Mouse (Mus musculus): ENCODE data around the gene Nes. TPM values are rescaled to one million over a fixed set of nuclear protein-coding genes. Genes with fewer than 3 reads are reported as not detected.

Gene Nes
- total RNA-seq, 1 experiment, result 29.4 TPM

DNA sequence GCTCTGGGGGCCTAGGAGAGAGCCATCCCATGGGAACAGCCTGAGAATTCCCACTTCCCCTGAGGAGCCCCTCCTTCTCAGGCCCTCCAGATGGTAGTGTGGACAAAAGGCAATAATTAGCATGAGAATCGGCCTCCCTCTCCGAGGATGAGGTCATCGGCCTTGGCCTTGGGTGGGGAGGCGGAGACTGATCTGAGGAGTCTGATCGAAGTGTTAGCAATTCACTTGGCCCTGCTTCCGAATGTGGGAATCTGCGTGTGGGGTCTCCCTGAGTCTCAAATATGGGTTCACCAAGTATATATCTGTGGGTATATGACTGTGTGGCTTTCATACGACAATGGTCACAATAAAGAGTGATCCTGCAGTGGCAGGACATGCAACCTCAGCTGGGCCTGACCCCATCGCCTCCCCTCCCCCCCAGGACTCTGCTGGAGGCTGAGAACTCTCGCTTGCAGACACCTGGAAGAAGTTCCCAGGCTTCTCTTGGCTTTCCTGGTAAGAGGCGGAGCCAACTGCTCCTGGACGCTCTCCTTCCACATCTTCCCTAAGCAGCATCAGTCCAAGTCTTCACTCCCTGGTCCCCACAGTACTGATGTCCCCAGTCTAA lies 3.6 kb downstream of the Nes start:
- H3K4me3 ChIP-seq (ENCODE audit: insufficient read depth in 1 of 2, low read depth in 1 of 2, low read length in 2 of 2, poor library complexity in 1 of 2, severe bottlenecking in 1 of 2), result peak overlapping the region in 1 of 2 experiments; percentile 35; a peak in 2 of 4 replicates
- H3K9ac ChIP-seq (ENCODE audit: insufficient read depth, low read depth, low read length, poor library complexity, severe bottlenecking), result no peak overlapping the region
- TF ChIP-seq MAFK (IDR thresholded peaks at IDR 0.05; ENCODE audit: insufficient read depth, low read depth, low read length), result no peak
- 0 out of 2 replicates have a peak, but pooled peaks have one; percentile 0 for TF ChIP-seq HCFC1 (IDR thresholded peaks at IDR 0.05; ENCODE audit: borderline replicate concordance, insufficient read depth, low read length)
- DNase-seq (ENCODE audit: low read depth, low spot score), result peak; percentile 99
- peaks cover 7 to 19% of the 10 kb centered on the region in 2 experiments; a peak in 3 of 4 replicates for H3K4me1 ChIP-seq (ENCODE audit: control insufficient read depth in 2 of 2, insufficient read depth in 2 of 2, low read length in 2 of 2, poor library complexity in 1 of 2)
- H3K9me3 ChIP-seq (ENCODE audit: control insufficient read depth, insufficient read depth, low read depth, low read length), result no peaks in the 10 kb centered on the region
- in situ Hi-C loops (cut with MboI; ENCODE audit: low sequenced_read_pairs in 2 of 2, unreplicated experiment in 2 of 2), result no loop called here
- no peaks in the 10 kb centered on the region for H3K36me3 ChIP-seq (ENCODE audit: control insufficient read depth, insufficient read depth, low read length, poor library complexity, severe bottlenecking)
- H3K27ac ChIP-seq (ENCODE audit: insufficient read depth, low read depth, low read length, poor library complexity, severe bottlenecking), result no peak overlapping the region

DNA sequence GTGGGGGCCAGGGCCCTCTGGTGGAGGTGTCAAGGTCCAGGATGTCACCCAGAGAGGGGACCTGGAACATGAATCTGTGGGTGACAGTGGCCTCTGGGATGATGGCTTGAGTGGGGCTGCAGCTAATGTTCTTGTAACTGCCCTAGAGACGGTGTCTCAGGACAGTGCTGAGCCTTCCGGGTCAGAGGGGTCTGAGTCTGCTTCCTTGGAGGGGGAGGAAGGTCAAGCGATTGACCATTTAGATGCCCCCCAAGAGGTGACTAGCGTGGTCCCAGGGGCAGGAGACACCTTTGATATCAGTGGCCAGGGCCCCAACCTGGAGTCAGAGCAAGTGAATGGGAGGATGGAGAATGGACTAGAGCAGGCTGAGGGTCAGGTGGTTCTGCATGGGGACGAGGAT lies 8.6 kb downstream of the Nes start:
- DNase-seq (ENCODE audit: low read depth, low spot score), result no peak
- in situ Hi-C loops (cut with MboI; ENCODE audit: low sequenced_read_pairs in 2 of 2, unreplicated experiment in 2 of 2), result no loop called here
- Histone ChIP-seq H3K9ac (ENCODE audit: insufficient read depth, low read depth, low read length, poor library complexity, severe bottlenecking) (no peak overlapping the region), H3K36me3 (ENCODE audit: control insufficient read depth, insufficient read depth, low read length, poor library complexity, severe bottlenecking) (no peaks in the 10 kb centered on the region), H3K4me1 (ENCODE audit: control insufficient read depth in 2 of 2, insufficient read depth in 2 of 2, low read length in 2 of 2, poor library complexity in 1 of 2) (peaks cover 2 to 15% of the 10 kb centered on the region in 2 experiments; a peak in 2 of 4 replicates), H3K4me3 (ENCODE audit: insufficient read depth in 1 of 2, low read depth in 1 of 2, low read length in 2 of 2, poor library complexity in 1 of 2, severe bottlenecking in 1 of 2) (no peak overlapping the region), H3K9me3 (ENCODE audit: control insufficient read depth, insufficient read depth, low read depth, low read length) (no peaks in the 10 kb centered on the region), H3K27ac (ENCODE audit: insufficient read depth, low read depth, low read length, poor library complexity, severe bottlenecking) (no peak overlapping the region)
- no peak for TF ChIP-seq MAFK (IDR thresholded peaks at IDR 0.05; ENCODE audit: insufficient read depth, low read depth, low read length)
- TF ChIP-seq ZC3H11A (IDR thresholded peaks at IDR 0.05; ENCODE audit: borderline replicate concordance, low read depth, low read length), result no peak
- no peak for TF ChIP-seq ZNF384 (IDR thresholded peaks at IDR 0.05; ENCODE audit: low read depth, low read length)
- no peak for TF ChIP-seq HCFC1 (IDR thresholded peaks at IDR 0.05; ENCODE audit: borderline replicate concordance, insufficient read depth, low read length)
- no peak for TF ChIP-seq CHD2 (IDR thresholded peaks at IDR 0.05; ENCODE audit: low read depth, low read length)

DNA sequence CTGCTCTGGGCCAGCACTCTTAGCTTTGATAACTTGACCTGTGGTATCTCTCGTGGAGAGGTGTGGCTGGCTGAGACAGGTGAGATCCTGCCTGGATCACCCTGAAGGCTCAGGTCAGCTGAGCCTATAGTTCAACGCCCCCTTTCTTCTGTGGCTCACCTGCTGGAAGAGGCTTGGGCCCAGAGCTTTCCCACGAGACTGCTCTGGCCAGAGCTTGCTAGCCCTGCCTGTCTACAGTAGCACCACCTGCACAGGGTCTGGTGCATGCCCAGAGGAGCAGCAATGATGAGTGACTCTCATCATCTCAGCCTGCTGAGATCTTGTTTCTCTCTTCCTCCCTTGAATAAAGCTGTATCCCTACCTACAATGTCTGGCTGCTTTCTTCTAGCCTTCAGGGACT lies 9.2 kb downstream of the Nes start:
- no peak for DNase-seq (ENCODE audit: low read depth, low spot score)
- no peak overlapping the region for H3K27ac ChIP-seq (ENCODE audit: insufficient read depth, low read depth, low read length, poor library complexity, severe bottlenecking)
- no peaks in the 10 kb centered on the region for H3K9me3 ChIP-seq (ENCODE audit: control insufficient read depth, insufficient read depth, low read depth, low read length)
- TF ChIP-seq CHD2 (IDR thresholded peaks at IDR 0.05; ENCODE audit: low read depth, low read length) (no peak), MAFK (IDR thresholded peaks at IDR 0.05; ENCODE audit: insufficient read depth, low read depth, low read length) (no peak), ZC3H11A (IDR thresholded peaks at IDR 0.05; ENCODE audit: borderline replicate concordance, low read depth, low read length) (no peak), HCFC1 (IDR thresholded peaks at IDR 0.05; ENCODE audit: borderline replicate concordance, insufficient read depth, low read length) (no peak), ZNF384 (IDR thresholded peaks at IDR 0.05; ENCODE audit: low read depth, low read length) (no peak)
- in situ Hi-C loops (cut with MboI; ENCODE audit: low sequenced_read_pairs in 2 of 2, unreplicated experiment in 2 of 2), result no loop called here
- H3K4me3 ChIP-seq (ENCODE audit: insufficient read depth in 1 of 2, low read depth in 1 of 2, low read length in 2 of 2, poor library complexity in 1 of 2, severe bottlenecking in 1 of 2), result no peak overlapping the region
- H3K9ac ChIP-seq (ENCODE audit: insufficient read depth, low read depth, low read length, poor library complexity, severe bottlenecking), result no peak overlapping the region
- peaks cover 2 to 15% of the 10 kb centered on the region in 2 experiments; a peak in 2 of 4 replicates for H3K4me1 ChIP-seq (ENCODE audit: control insufficient read depth in 2 of 2, insufficient read depth in 2 of 2, low read length in 2 of 2, poor library complexity in 1 of 2)
- no peaks in the 10 kb centered on the region for H3K36me3 ChIP-seq (ENCODE audit: control insufficient read depth, insufficient read depth, low read length, poor library complexity, severe bottlenecking)

DNA sequence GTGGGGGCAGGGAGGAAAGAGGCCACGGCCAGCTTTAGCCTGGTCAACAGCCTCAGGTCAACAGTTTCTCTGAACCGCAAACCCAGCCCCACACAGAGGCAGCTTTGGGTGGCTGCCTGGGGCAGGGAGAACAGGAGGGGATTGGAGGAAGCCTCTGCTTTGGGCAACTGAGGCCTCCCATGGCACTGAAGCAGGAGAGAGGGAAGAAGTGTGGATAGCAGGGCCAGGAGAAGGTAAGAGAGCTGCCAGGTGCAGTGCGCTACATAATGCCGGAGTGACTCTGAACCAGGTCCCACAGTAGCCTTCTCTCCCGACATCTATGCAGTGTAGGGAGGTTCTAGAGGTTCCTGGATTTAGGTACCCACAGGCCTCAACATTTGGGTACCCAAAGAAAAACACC lies 9.8 kb downstream of the Nes start:
- no peaks in the 10 kb centered on the region for H3K36me3 ChIP-seq (ENCODE audit: control insufficient read depth, insufficient read depth, low read length, poor library complexity, severe bottlenecking)
- no peaks in the 10 kb centered on the region for H3K9me3 ChIP-seq (ENCODE audit: control insufficient read depth, insufficient read depth, low read depth, low read length)
- no peak for DNase-seq (ENCODE audit: low read depth, low spot score)
- TF ChIP-seq HCFC1 (IDR thresholded peaks at IDR 0.05; ENCODE audit: borderline replicate concordance, insufficient read depth, low read length) (no peak), CHD2 (IDR thresholded peaks at IDR 0.05; ENCODE audit: low read depth, low read length) (no peak), MAFK (IDR thresholded peaks at IDR 0.05; ENCODE audit: insufficient read depth, low read depth, low read length) (no peak), ZC3H11A (IDR thresholded peaks at IDR 0.05; ENCODE audit: borderline replicate concordance, low read depth, low read length) (no peak)
- H3K27ac ChIP-seq (ENCODE audit: insufficient read depth, low read depth, low read length, poor library complexity, severe bottlenecking), result no peak overlapping the region
- peaks cover 2 to 12% of the 10 kb centered on the region in 2 experiments; a peak in 2 of 4 replicates for H3K4me1 ChIP-seq (ENCODE audit: control insufficient read depth in 2 of 2, insufficient read depth in 2 of 2, low read length in 2 of 2, poor library complexity in 1 of 2)
- in situ Hi-C loops (cut with MboI; ENCODE audit: low sequenced_read_pairs in 2 of 2, unreplicated experiment in 2 of 2), result no loop called here
- H3K9ac ChIP-seq (ENCODE audit: insufficient read depth, low read depth, low read length, poor library complexity, severe bottlenecking), result no peak overlapping the region
- H3K4me3 ChIP-seq (ENCODE audit: insufficient read depth in 1 of 2, low read depth in 1 of 2, low read length in 2 of 2, poor library complexity in 1 of 2, severe bottlenecking in 1 of 2), result no peak overlapping the region

Data from ES-E14 (cell line).